Mouse (Mus musculus): ENCODE data around the gene Zfp955a.
"Not testable (repeated sequence)": the region's sequence is repeated elsewhere in the genome, so short reads cannot be mapped to it uniquely, and the experiment has no call there.

GRCm38 (mm10) chr17:33236646-33237045, 18.3 kb downstream of the Zfp955a start:
- TF ChIP-seq EP300 (IDR thresholded peaks at IDR 0.05; ENCODE audit: low read depth in 1 of 2, low read length in 2 of 2); CTCF (IDR thresholded peaks at IDR 0.05 in 2 of 3, conservative IDR thresholded peaks at IDR 0.05 in 1 of 3; ENCODE audit: control insufficient read depth in 1 of 3, insufficient read depth in 1 of 3, low read depth in 2 of 3, low read length in 3 of 3, poor library complexity in 1 of 3, severe bottlenecking in 1 of 3); GATA1 (IDR thresholded peaks at IDR 0.05; ENCODE audit: low read depth, low read length); ZNF384 (IDR thresholded peaks at IDR 0.05; ENCODE audit: low read depth, low read length): not testable (repeated sequence)
